Mouse (Mus musculus): ENCODE measurements around the gene Tmem151b.
A peak's percentile ranks its signal among the peaks of the same experiment; 100 is the strongest.

Gene Tmem151b

DNA sequence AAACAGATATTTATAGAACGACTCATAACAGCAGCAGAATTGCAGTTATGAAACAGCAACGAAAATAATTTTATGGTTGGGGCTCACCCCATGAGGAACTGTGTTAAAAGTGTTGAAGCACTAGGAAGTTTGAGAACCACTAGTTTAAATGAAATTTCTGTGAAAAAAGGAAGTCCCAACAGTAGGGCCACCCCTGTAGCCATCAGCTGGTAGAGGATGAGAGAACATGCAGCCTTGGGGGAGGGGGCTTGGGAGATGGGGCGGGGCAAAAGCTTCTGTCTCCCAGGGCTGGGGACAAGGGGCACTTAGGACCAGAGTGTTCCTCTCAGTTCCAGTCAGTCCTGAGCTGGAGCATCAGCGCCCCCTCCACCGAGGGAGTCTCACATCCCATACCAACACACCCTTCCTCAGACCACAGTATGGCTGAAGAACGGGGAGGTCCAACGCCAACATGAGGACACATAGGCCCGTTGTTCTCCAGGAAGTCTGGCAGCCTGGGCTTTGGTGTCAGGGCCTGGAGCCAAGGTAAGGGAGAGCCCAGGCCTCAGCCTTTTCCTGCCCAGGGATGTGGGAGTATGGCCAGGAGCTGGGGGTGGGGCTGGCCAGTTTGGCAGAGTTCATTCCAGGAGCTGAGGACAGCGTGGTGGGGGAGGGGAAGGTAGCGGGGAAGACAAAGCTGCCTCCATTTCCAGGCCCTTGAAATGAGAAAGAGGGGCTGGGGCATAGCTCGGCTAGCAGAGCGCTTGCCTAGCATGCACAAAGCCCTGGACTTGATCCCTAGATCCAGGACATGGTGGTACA, 34.8 kb upstream of the Tmem151b start:
- no peak for DNase-seq (ENCODE audit: low spot score in 2 of 2)

DNA sequence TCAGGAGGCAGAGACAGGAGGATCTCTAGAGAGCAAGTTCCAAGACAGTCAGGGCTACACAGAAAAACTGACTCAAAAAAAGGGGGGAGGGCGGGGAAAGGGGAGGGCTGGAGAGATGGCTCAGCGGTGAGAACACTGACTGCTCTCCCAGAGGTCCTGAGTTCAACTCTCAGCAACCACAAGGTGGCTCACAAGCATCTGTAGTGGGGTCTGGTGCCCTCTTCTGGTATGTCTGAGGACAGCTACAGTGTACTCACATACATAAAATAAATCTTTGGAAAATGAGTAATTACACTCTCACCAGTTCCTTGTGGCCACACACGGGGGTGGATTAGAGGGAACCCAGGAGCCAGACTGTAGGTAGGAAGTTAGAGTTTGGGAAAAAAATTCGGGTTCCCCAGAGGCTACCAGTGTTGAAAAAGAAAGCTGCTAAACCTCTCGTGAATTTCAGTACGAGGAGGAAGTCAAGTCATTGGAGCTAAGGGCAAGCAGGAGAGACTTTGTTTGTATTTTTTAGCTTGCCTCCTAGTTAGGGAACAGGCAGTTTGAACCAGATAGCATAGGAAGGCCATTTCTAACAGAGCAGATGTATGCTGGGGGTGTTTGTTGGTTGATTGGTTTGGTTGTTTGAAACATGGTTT, 33.4 kb upstream of the Tmem151b start:
- DNase-seq (ENCODE audit: low spot score in 2 of 2): peak; percentile 40 to 49

DNA sequence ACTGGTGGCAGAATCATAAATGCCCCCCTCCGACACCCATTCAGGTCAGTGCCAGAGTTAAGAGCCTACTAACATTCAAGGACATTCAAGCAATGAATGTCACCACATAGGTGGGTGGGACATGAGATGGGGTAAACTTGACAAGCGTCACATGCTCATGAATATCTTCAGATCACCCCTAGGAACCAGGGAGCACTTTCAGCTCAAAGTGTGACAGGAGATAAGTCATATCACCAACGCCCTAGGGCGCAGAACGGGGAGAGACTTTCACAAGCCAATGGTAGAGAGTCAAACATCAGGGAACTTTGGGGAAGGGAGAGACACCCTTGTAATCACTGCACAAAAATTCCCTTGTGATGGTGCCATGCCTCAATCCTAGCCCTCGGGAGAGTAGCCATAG, 32.7 kb upstream of the Tmem151b start:
- DNase-seq (ENCODE audit: low spot score in 2 of 2): peak in 1 of 2 experiments; percentile 42

DNA sequence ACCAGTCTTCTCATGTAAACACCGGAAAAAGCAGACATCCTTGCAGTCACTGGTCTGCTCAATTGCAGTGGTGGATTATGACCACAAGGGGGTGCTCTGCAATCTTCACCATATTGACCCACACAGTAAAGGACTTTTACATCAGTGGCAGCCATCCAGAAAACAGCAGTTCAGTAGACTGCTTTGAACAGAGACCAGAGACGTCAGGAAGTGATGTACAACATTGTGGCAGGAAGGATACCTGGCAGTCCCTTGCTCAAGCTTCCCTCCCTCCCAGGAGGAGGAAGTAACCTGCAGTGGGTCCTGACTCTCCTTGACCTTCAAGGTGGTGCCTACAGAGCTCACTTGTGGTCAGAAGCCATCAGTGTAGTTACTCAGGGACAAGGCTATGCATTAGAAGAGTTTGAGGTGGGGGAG, 32.1 kb upstream of the Tmem151b start:
- DNase-seq (ENCODE audit: low spot score in 2 of 2): peak; percentile 55 to 74

DNA sequence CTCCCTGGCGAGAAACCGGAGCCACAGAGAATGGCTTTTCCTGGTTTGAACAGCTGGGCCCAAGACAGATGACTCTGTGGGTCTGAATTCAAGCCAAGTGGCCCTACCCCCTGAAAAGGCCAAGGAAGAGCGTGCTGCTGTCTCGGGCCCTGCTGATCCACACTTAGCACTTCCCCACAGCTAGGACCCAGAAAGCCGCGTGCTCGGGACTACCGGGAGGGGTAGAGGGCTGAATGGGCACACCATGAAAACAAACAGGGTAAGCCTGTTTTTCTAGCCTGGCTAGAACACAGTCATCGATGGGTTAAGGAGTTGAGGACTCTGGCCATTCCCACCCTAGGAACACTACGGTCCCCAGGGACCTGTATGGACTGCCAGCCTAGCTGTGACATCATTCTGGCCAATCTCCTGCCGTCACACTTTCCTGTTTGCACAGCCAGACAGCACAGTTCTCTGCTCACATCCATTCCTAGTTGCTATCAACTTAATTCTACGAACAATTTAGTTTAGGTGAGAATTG, 31.5 kb upstream of the Tmem151b start:
- DNase-seq (ENCODE audit: low spot score in 2 of 2): no peak

DNA sequence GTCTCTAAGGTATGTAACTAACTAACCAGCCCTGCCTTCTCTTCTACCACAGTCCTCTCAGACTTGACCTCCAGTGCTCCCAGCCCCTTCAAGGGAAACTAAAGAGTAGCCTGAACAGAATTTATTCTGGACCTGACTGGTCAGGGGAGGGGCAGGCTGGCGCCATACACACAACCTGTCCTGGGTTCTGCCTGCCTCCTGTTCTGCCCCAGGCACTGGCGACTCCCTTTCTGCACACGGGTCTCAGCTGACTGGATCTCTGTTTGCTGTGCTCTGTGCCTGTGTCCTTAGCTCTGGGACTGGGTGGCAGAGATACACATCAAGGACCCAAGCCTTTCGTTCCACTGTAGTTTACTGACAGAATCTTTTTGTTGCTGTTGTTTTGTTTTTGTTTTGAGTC, 30.1 kb upstream of the Tmem151b start:
- no peak for DNase-seq (ENCODE audit: low spot score in 2 of 2)

DNA sequence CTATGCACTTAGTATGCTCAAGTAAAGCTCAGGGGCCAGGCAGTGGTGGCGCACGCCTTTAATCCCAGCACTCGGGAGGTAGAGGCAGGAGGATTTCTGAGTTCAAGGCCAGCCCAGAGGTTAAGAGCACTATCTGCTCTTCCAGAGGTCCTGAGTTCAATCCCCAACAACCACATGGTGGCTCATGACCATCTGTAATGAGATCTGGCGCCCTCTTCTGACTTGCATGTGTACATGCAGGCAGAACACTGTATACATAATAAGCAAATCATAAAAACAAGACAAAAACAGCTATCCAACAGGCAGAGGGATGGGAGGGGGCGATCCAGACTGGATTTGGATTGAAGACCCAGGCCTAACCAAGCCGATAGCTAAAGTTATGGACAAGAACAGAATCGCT, 29.4 kb upstream of the Tmem151b start:
- DNase-seq (ENCODE audit: low spot score in 2 of 2): no peak

DNA sequence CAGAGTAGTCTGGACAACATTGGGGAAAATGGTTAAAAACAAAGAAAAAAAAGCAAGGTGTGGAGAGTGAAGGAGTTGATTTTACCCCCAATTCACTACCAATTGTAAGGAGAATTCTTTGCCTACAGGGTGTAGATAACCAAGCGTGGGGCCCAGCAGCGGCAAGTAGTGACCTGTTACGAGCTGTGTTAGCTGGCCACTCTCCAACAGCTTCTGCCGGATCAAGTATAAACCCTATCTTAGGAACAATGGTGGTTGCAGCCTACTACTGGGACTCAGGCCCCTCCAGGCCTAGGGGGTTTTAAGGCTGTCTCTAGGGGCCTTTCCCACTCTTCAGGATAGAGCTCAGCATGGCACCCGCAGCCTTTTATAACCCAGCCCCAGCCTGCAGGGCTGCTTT, 28.8 kb upstream of the Tmem151b start:
- no peak for DNase-seq (ENCODE audit: low spot score in 2 of 2)

DNA sequence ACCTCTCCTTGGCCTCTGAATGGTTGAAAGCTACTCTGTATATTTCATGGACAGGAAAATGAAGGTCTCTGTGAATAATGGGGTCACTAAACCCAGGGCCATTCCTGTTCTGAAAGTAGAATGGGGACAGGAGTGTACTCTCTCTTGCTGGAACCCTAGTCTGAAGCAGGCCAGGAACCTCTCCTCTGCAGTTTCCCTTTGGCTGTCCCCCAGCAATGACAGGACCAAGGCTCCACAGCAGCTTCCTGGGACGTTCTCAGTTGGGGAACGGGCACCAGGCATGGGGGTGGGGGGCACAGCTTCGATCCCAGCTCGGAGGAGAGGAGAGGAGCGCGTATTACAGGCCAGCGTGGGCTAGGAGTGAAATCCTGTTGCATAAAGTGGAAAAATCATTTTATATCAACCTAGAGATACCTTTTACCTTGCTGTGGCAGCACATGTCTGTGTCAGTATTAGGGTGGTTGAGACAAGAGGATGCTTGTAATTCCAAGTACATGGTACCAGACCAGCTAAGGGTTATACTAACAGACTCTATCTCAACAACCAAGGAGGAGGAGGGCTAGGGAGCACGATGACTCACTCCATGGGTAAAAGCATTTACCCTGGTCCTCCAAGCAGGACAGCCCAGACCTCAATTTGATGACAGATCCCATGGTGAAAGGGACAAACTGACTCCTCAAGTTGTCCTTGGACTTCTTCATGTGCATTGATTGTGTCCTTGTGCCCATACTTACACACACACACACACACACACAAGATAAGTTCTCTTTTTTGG, 25.8 kb upstream of the Tmem151b start:
- no peak for DNase-seq (ENCODE audit: low spot score in 2 of 2)

DNA sequence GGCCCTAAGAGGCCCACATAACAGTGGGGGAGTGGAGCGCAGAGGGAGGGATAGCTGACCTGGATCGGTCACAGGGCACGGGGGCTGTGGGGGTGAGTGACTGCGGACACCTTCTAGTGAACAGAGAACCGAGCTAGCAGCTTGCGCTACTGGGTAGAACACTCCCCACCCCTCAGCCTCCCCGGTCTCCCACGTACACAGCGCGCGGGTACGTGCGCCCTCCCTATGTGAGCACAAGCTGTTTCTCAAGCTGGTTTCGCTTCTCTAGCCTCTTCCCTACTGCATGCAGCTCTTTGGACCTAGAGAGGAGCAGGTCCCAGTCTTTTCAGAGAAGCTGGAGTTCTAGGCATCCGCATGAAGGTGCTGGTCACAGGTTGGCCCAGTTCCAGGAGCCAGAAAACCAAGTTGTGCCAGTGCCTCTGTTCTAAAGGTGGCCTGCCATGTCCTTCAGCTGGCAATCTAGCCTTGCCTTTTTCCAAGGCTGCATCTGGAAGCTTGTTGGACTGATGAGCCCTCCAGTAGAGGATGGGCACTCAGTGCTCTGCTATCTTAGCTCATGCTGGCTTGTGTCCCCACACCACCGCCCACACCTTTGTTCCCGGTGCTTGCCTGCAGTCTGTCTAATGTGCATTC, 24.8 kb upstream of the Tmem151b start:
- DNase-seq (ENCODE audit: low spot score in 2 of 2): peak; percentile 80 to 82

DNA sequence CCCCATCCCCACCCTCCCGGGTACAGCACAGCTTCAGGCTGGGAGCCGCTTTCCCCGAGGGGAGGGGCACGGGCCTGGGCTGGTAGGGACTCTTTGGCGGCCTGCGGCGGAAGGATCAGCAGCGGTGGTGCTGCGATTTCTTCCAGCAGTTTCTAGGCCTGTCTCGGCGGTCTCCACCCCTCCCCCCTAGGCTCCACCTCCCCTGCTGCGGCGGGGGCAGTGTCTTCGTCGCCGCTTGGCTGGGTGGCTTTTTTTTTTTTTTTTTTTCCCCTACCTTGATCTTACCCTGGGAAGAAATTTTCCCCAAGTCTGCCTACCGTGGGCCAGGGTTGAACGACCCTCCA, 24.3 kb upstream of the Tmem151b start:
- peak; percentile 94 to 95 for DNase-seq (ENCODE audit: low spot score in 2 of 2)

DNA sequence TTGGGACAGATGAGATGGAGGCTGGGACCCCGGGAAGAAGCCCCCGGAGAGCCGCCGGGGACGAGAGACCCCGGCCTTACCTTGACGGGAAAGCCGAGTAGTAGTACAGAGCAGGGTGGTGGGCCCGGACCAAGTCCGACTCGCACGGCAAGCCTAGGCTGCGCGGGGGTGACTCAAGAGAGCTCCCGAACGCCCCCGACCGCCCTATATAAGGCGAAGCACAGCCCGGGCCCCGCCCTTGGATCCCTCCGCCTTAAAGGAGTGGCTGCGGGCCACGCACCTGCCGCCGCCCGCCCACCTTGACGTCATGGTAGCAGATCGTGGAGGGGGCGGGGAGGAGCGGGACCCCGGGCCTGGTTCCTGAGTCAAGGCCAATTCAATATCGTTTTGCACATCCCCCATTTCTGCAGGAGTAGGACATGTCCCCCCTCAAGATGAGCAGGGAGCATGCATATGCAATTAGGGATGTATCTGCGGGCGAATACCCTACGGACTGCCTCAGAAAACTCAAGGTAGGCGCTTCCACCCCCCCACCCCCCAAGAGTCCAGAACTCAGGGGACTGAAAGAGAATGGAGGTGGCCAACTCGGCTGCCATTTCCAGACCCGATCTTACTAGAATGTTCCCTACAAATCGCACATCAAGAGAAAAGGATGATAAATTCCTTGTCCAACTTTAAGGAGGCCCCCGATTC, 23.8 kb upstream of the Tmem151b start, which contains the start of gene Hsp90ab1:
Gene Hsp90ab1, minus strand, starts transcription at position 185 of the 693 bp plus-strand sequence.
- DNase-seq (ENCODE audit: low spot score in 2 of 2): peak; percentile 98

DNA sequence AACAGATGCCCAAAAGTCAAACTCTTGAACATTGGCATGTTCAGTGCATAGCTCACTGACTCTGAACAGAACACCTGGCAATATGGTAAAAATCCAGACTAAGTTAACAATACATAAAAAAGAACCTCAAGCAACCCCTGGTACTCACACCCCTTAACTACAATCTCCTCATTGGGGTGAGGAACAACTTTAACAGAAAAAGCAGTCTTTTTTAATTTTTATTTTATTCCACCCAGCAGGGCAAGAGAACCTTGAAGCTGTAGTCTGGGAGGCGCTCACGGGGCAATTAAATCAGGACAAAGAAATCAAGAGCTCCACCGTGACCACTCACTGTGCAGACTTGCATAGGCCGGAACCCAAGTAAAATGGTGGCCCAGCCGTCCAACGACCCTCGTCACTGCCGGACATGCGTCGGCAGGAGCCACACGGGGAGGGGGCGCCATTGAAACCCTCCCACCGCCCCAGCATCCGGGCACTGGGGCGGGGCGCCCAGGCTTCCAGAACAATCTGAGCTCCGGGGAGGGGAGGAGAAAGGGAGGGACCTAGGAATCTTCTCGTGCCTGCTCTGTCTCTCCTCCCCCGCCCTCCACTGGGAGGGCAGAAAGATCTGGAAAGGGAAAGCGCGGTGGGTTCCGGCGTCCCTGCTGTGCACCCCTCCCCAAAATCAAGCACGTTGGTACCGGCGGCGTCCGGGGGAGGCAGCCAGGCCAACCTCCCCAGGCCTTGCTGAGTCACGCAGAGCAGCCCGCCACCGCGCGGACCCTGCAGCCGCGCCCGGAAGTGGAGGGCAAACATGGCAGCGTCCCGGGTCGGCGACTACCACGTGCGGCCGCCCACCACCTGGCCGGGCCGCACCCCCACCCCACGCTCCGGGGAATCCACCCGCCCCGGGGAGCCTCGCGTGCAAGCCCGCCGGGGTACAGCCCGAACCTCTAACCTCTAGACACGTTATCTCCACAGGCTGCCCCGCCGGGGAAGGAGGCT, 22.9 kb upstream of the Tmem151b start:
- DNase-seq (ENCODE audit: low spot score in 2 of 2): peak; percentile 62 to 64

DNA sequence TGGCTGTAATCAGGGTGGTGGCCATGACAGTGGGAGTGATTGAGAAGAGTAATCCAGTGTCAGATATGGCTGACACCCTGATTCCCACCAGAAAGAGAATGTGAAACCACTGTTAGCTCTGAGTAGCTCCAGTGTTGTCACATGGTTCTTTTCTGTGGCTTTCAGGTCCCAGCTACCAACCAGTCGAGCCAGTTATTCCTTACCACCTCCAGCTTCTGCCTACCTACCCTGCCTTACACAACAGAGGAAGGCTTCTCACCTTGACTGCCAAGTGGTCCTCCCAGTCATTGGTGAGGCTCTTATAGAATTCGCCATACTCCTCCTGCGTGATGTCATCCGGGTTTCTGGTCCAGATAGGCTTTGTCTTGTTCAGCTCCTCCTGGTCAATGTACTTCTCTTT, 20.5 kb upstream of the Tmem151b start:
- no peak for DNase-seq (ENCODE audit: low spot score in 2 of 2)

DNA sequence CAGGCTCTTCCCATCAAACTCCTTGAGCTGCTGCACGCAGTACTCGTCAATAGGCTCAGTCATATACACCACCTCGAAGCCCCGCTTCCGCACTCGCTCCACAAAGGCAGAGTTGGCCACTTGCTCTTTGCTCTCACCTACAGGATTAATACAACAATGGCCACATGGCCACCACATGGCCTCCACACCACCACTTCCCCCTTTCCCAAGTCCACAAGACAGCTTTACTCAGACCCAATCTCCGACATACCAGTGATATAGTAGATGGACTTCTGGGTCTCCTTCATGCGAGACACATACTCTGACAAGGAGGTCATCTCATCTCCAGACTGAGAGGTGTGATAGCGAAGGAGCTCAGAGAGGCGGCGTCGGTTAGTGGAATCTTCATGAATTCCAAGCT, 19.5 kb upstream of the Tmem151b start:
- DNase-seq (ENCODE audit: low spot score in 2 of 2): no peak

DNA sequence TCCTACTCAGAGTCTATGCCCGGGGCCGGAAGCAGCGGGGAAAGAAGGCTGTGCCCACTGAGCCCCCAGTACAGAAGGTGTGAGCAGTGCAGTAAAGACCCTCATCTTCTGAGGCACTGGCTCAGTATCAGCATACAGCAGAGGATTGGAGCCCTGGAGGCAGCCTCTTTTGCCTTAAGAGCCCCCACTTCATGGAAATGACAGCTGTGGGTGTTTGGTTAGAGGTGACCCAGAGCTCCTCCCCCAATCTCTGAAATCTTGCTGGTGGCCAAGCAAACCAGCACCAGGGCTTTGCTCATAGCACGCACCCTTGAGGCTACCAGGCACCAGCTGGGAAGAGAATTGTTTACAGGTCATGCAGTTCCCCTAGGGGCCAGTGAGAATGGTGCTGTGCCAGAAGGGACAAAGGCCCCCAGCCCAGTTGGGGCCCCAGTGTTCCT, 17.7 kb upstream of the Tmem151b start:
- DNase-seq (ENCODE audit: low spot score in 2 of 2): no peak

DNA sequence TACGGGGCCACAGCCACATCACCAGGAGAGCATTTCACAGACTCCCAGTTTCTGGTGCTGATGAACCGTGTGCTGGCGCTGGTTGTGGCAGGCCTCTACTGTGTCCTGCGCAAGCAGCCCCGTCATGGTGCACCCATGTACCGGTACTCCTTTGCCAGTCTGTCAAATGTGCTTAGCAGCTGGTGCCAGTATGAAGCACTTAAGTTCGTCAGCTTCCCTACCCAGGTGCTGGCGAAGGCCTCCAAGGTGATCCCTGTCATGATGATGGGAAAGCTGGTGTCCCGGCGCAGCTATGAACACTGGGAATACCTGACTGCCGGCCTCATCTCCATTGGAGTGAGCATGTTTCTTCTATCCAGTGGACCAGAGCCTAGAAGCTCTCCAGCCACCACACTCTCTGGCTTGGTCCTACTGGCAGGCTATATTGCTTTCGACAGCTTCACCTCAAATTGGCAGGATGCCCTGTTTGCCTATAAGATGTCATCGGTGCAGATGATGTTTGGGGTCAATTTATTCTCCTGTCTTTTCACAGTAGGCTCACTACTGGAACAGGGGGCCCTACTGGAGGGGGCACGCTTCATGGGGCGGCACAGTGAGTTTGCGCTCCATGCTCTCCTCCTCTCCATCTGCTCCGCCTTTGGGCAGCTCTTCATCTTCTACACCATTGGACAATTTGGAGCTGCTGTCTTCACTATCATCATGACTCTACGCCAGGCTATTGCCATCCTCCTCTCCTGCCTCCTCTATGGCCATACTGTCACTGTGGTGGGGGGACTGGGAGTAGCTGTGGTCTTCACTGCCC, 17.1 kb upstream of the Tmem151b start:
- no peak for DNase-seq (ENCODE audit: low spot score in 2 of 2)

DNA sequence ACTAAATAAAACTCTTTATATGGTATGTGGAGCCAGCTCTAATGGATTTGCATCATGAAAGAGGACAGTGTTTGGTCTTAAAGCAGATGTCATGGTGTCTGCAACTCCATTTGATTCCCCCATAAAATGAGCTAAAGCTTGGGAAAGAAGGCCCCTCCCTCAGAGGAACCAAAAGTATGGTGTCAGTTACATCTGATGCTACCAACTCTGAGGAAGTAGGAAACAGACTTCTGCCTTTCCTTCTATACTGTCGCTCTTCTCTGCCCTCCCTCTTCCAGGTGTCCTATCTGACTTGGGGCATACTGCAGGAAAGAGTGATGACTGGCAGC, 16.5 kb upstream of the Tmem151b start:
- DNase-seq (ENCODE audit: low spot score in 2 of 2): no peak

DNA sequence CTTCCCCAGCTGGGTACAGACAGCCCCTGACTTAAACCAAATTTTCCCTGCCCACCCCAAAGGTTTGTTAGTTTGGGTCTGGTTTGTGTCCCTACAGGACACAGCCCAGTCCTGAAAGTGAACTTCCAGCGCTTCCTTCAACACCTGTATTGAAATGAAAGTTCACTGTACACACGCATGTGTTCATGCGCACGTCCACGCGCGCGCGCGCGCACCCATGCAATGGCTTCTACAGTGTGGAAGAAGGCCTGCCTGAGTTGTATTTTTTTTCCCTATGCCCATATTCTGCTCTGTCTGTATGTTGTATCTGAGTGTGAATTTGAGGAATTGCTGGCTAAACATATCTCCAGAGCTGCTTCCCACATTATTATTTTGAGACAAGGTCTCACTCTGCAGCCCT, 15.6 kb upstream of the Tmem151b start:
- no peak for DNase-seq (ENCODE audit: low spot score in 2 of 2)

All from spleen, postnatal 36 days (tissue).